Comparison of ENCODE assay signal across 27 mouse cellular contexts in the genomic region with DNA sequence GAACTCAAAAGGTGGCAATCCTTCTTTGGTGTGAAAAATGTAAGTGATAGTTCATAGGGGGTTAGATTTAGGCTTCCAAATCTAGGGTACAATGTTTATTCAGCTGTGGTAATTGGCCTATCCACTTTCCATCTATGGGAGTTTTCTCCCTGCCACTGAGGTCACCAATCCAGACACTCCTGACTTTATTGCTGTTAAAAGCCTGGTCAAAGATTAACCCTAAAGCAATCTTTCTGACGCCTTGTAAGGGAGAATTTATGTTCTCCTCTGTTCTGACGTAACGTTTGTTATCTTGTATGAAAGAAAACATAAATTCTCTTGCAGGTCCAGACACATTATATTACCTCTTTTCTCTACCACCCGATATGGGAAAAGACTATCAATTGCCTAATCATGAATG. TPM values are rescaled to one million over a fixed set of nuclear protein-coding genes. Genes with fewer than 3 reads are reported as not detected.
"Had no signal": no experiment of that assay in that cellular context is flagged by ENCODE, and none has a peak within 500 bp of the region (broad histone marks: within the 10 kb centered on the region; RNA-seq: fewer than 3 reads in every experiment).

No protein-coding gene starts in this region.

- H3K27ac ChIP-seq: lung, embryonic 15.5 days; macrophage; midbrain, embryonic 13.5 days; midbrain, embryonic 15.5 days; neural tube, embryonic 12.5 days; stomach, embryonic 15.5 days; stomach, postnatal 0 days had no signal

- ATAC-seq: lung, postnatal 0 days; midbrain, embryonic 13.5 days; midbrain, embryonic 15.5 days had no signal

- H3K4me3 ChIP-seq: lung, embryonic 15.5 days; megakaryocyte, embryonic 14.5 days; midbrain, embryonic 13.5 days; midbrain, embryonic 15.5 days; neural tube, embryonic 12.5 days; stomach, embryonic 15.5 days had no signal

- H3K27me3 ChIP-seq: lung, embryonic 15.5 days; megakaryocyte, embryonic 14.5 days; midbrain, embryonic 13.5 days; midbrain, embryonic 15.5 days; neural tube, embryonic 12.5 days; stomach, embryonic 15.5 days had no signal

- H3K9ac ChIP-seq: lung, embryonic 15.5 days; midbrain, embryonic 13.5 days; midbrain, embryonic 15.5 days; neural tube, embryonic 12.5 days; stomach, embryonic 15.5 days had no signal

- H3K9me3 ChIP-seq: lung, embryonic 15.5 days; midbrain, embryonic 13.5 days; midbrain, embryonic 15.5 days; neural tube, embryonic 12.5 days; stomach, embryonic 15.5 days had no signal

- H3K4me2 ChIP-seq: lung, embryonic 15.5 days; midbrain, embryonic 11.5 days; midbrain, embryonic 13.5 days; midbrain, embryonic 15.5 days; neural tube, embryonic 12.5 days; stomach, embryonic 15.5 days had no signal

- DNase-seq: lung, adult 2 months; lung, postnatal 14 days; lung, postnatal 36 days; retina, postnatal 1 day; right cerebral cortex, adult 18-20 months; right cerebral cortex, postnatal 25 days; right cerebral cortex, postnatal 4 days; thymus, adult 2 months; thymus, postnatal 25 days; thymus, postnatal 4 days had no signal

- H3K4me1 ChIP-seq: lung, embryonic 15.5 days; megakaryocyte, embryonic 14.5 days; midbrain, embryonic 13.5 days; midbrain, embryonic 15.5 days; neural tube, embryonic 12.5 days; stomach, embryonic 15.5 days had no signal

- H3K36me3 ChIP-seq: lung, embryonic 15.5 days; midbrain, embryonic 13.5 days; midbrain, embryonic 15.5 days; neural tube, embryonic 12.5 days; stomach, embryonic 15.5 days had no signal

RNA-seq across cellular contexts. Expression of gene Cldn34b2, which starts 47.4 kb away (rescaled TPM):
- total RNA-seq: megakaryocyte progenitor cell, adult 5-6 weeks; midbrain, postnatal 0 days; monocyte, adult 5-6 weeks; neutrophil, adult 5-6 weeks had no signal
- polyA plus RNA-seq: lung, adult 2 months; lung, embryonic 15.5 days; lung, postnatal 0 days; midbrain, embryonic 11.5 days; midbrain, embryonic 13.5 days; midbrain, embryonic 15.5 days; midbrain, postnatal 0 days; neural tube, embryonic 12.5 days; neural tube, embryonic 14.5 days; spleen, adult 2 months; stomach, embryonic 15.5 days; stomach, postnatal 0 days; thymus, adult 2 months; urinary bladder, adult 2 months had no signal
